Comparison of ENCODE assay signal across 27 mouse cellular contexts in genomic region chr13:72637536-72637935, GRCm38 (mm10). TPM values are rescaled to one million over a fixed set of nuclear protein-coding genes. Genes with fewer than 3 reads are reported as not detected.
DNase-seq lines count a peak whose midpoint lies in the region; ATAC-seq and TF ChIP-seq lines count a peak whose summit lies in the region.
"Had no signal": no experiment of that assay in that cellular context is flagged by ENCODE, and none has a peak within 500 bp of the region (broad histone marks: within the 10 kb centered on the region; RNA-seq: fewer than 3 reads in every experiment).

No protein-coding gene starts in this region.

- no peaks in the 10 kb centered on the region for H3K9me3 ChIP-seq in midbrain, embryonic 13.5 days
- H3K9me3 ChIP-seq in midbrain, embryonic 16.5 days (replicated peaks; ENCODE audit: control insufficient read depth, low read length, poor library complexity, severe bottlenecking): no peaks in the 10 kb centered on the region
- no peaks in the 10 kb centered on the region for H3K9me3 ChIP-seq in midbrain, postnatal 0 days (ENCODE audit: low read length)
- H3K9me3 ChIP-seq: forebrain, embryonic 13.5 days; heart, embryonic 10.5 days; heart, embryonic 15.5 days; neural tube, embryonic 12.5 days had no signal

- intact Hi-C loops in heart, postnatal 10 days (cut with DNase I): loop anchor here (5.0 to 10.0 kb wide), 2 partner anchors 395 to 1183 kb away; no protein-coding TSS in a partner anchor

- 0 out of 2 replicates have a peak overlapping the region, but pooled peaks have one; percentile 13 for H3K4me2 ChIP-seq in midbrain, embryonic 13.5 days (replicated peaks)
- no peak overlapping the region for H3K4me2 ChIP-seq in midbrain, embryonic 16.5 days (ENCODE audit: low read length)
- no peak overlapping the region for H3K4me2 ChIP-seq in midbrain, postnatal 0 days (ENCODE audit: low read depth, low read length, poor library complexity, severe bottlenecking)
- H3K4me2 ChIP-seq: forebrain, embryonic 13.5 days; heart, embryonic 15.5 days had no signal

- whole genome bisulfite sequencing in midbrain, embryonic 13.5 days: 15% methylated on average over 3 of the region's 3 CpGs
- 24% methylated on average over 3 of the region's 3 CpGs for WGBS in midbrain, embryonic 16.5 days
- 40% methylated on average over 3 of the region's 3 CpGs for WGBS in midbrain, postnatal 0 days

- peaks cover 81% of the 10 kb centered on the region for H3K27me3 ChIP-seq in midbrain, embryonic 13.5 days
- peaks cover 42% of the 10 kb centered on the region for H3K27me3 ChIP-seq in midbrain, embryonic 16.5 days (ENCODE audit: control insufficient read depth, insufficient read depth, low read depth, low read length)
- H3K27me3 ChIP-seq in midbrain, postnatal 0 days (ENCODE audit: insufficient read depth, low read length): peaks cover 18% of the 10 kb centered on the region

- no peaks in the 10 kb centered on the region for H3K36me3 ChIP-seq in midbrain, embryonic 13.5 days
- H3K36me3 ChIP-seq in midbrain, embryonic 16.5 days (ENCODE audit: control insufficient read depth, insufficient read depth, low read length): no peaks in the 10 kb centered on the region
- H3K36me3 ChIP-seq in midbrain, postnatal 0 days (ENCODE audit: insufficient read depth, low read length): no peaks in the 10 kb centered on the region
- H3K36me3 ChIP-seq: heart, embryonic 10.5 days; heart, embryonic 15.5 days; neural tube, embryonic 12.5 days had no signal

- ATAC-seq in midbrain, embryonic 13.5 days: no peak
- ATAC-seq in midbrain, embryonic 16.5 days: no peak
- no peak for ATAC-seq in midbrain, postnatal 0 days (ENCODE audit: low FRiP score)
- ATAC-seq: forebrain, embryonic 13.5 days; inflammation-experienced regulatory T-cells, adult 6 months had no signal

- DNase-seq in heart, adult 11 months: peak; percentile 14
- no peak for DNase-seq in heart, postnatal 10 days
- peak; percentile 25 for DNase-seq in embryo, embryonic 9.5 days (ENCODE audit: extremely low spot score)
- no peak for DNase-seq in midbrain, postnatal 0 days (ENCODE audit: low spot score)
- DNase-seq in Muller cell, postnatal 12 days (ENCODE audit: inconsistent ontology term): no peak
- DNase-seq: adrenal gland, postnatal 25 days; cerebellum, adult 18-20 months; cerebellum, postnatal 25 days; gastrocnemius, postnatal 14 days; heart, postnatal 4 days; kidney, adult 11 months; kidney, postnatal 14 days; liver; lung, adult 2 months; lung, postnatal 10 days; right cerebral cortex, postnatal 14 days had no signal

- no peak overlapping the region for H3K9ac ChIP-seq in midbrain, embryonic 13.5 days (replicated peaks)
- no peak overlapping the region for H3K9ac ChIP-seq in midbrain, embryonic 16.5 days (ENCODE audit: low read depth, low read length)
- H3K9ac ChIP-seq in midbrain, postnatal 0 days (replicated peaks; ENCODE audit: low read length, poor library complexity, severe bottlenecking): 0 out of 2 replicates have a peak overlapping the region, but pooled peaks have one; percentile 19
- H3K9ac ChIP-seq: forebrain, embryonic 13.5 days; heart, embryonic 15.5 days; liver, embryonic 14.5 days; neural tube, embryonic 12.5 days had no signal

- peaks cover 68% of the 10 kb centered on the region for H3K4me1 ChIP-seq in midbrain, embryonic 13.5 days (replicated peaks)
- H3K4me1 ChIP-seq in midbrain, embryonic 16.5 days (ENCODE audit: control insufficient read depth, insufficient read depth, low read length): peaks cover 20% of the 10 kb centered on the region
- H3K4me1 ChIP-seq in midbrain, postnatal 0 days (ENCODE audit: insufficient read depth, low read length): peaks cover 5% of the 10 kb centered on the region; the same call in 1 of the 2 replicates

- TF ChIP-seq CTCF in midbrain, postnatal 0 days (IDR thresholded peaks at IDR 0.05): no peak

- no peak overlapping the region for H3K4me3 ChIP-seq in midbrain, embryonic 13.5 days (replicated peaks)
- no peak overlapping the region for H3K4me3 ChIP-seq in midbrain, embryonic 16.5 days (ENCODE audit: low read depth, low read length)
- no peak overlapping the region for H3K4me3 ChIP-seq in midbrain, postnatal 0 days (ENCODE audit: low read depth, low read length)
- H3K4me3 ChIP-seq: forebrain, embryonic 13.5 days; heart, embryonic 15.5 days; neural tube, embryonic 12.5 days had no signal

- no peak overlapping the region for H3K27ac ChIP-seq in midbrain, embryonic 13.5 days
- H3K27ac ChIP-seq in midbrain, embryonic 16.5 days (ENCODE audit: low read length): no peak overlapping the region
- 0 out of 2 replicates have a peak overlapping the region, but pooled peaks have one; percentile 18 for H3K27ac ChIP-seq in midbrain, postnatal 0 days (ENCODE audit: low read depth, low read length)
- H3K27ac ChIP-seq: forebrain, embryonic 13.5 days; heart, embryonic 10.5 days; heart, embryonic 15.5 days; liver, embryonic 14.5 days; neural tube, embryonic 12.5 days had no signal

RNA-seq across cellular contexts. Expression of gene Irx2, which starts 8.9 kb away (rescaled TPM):
- 1 to 10 TPM; 4.3 to 5.8 TPM for total RNA-seq in heart, postnatal 10 days (2021)
- polyA plus RNA-seq in midbrain, embryonic 13.5 days (2015; fragmentation: Nextera tagmentation; extraction: Ambion mirVana): 36.7 and 45.1 TPM in 2 replicates
- polyA plus RNA-seq in midbrain, embryonic 16.5 days (2015; fragmentation: Nextera tagmentation; extraction: Ambion mirVana): 33.3 and 34.0 TPM in 2 replicates
- 68.5 and 76.4 TPM in 2 replicates for total RNA-seq in midbrain, postnatal 0 days (2014; rRNA removed)
- polyA plus RNA-seq in midbrain, postnatal 0 days (2015; fragmentation: Nextera tagmentation; extraction: Ambion mirVana): 21.2 and 26.5 TPM in 2 replicates
- total RNA-seq: gastrocnemius, postnatal 14 days; granulocyte monocyte progenitor cell, adult 5-6 weeks; left cerebral cortex, adult 18-20 months; MEL had no signal
- polyA plus RNA-seq: inflammation-experienced regulatory T-cells, adult 6 months had no signal

Comparison
In these comparisons a context has a peak if more than half of its experiments do, and no peak if none do; other contexts are left out.
1. DNase-seq: peak in heart, adult 11 months (single experiment) and embryo, embryonic 9.5 days (single experiment); none in heart, postnatal 10 days (0 of 2), midbrain, postnatal 0 days (single experiment) and Muller cell, postnatal 12 days (single experiment).